ENCODE assay signal across 17 mouse cellular contexts in genomic region chr1:41104869-41105268, GRCm38 (mm10).
DNase-seq lines count a peak whose midpoint lies in the region; ATAC-seq lines count a peak whose summit lies in the region.
"Had no signal": no experiment of that assay in that cellular context is flagged by ENCODE, and none has a peak within 500 bp of the region (broad histone marks: within the 10 kb centered on the region; RNA-seq: fewer than 3 reads in every experiment).

No protein-coding gene starts in this region.

- no peak for DNase-seq in frontal cortex, postnatal 25 days (ENCODE audit: low spot score in 2 of 2)
- peak; percentile 1 for DNase-seq in right cerebral cortex, adult 18-20 months
- no peak for DNase-seq in right cerebral cortex, postnatal 4 days
- DNase-seq in right cerebral cortex, postnatal 25 days: peak; percentile 7
- no peak for DNase-seq in heart, adult 9 months (ENCODE audit: low spot score in 2 of 2)
- DNase-seq: adrenal gland, adult 8-10 months; adrenal gland, postnatal 36 days; cerebellum, adult 11 months; cerebellum, adult 9-10 months; cerebellum, postnatal 25 days; gastrocnemius, postnatal 36 days; heart, postnatal 10 days; heart, postnatal 4 days had no signal

- peak; percentile 91 for ATAC-seq in frontal cortex, adult (ENCODE audit: low TSS enrichment)
- ATAC-seq: forebrain, embryonic 13.5 days; hindbrain, embryonic 16.5 days; inflammation-experienced regulatory T-cells, adult 6 months had no signal

Comparison
In these comparisons a context has a peak if more than half of its experiments do, and no peak if none do; other contexts are left out.
1. DNase-seq: peak in right cerebral cortex, adult 18-20 months (single experiment) and right cerebral cortex, postnatal 25 days (single experiment); none in frontal cortex, postnatal 25 days (0 of 2), right cerebral cortex, postnatal 4 days (single experiment) and heart, adult 9 months (0 of 2).